Mouse (Mus musculus): Measurements from ENCODE around the gene Gm26897.

DNA sequence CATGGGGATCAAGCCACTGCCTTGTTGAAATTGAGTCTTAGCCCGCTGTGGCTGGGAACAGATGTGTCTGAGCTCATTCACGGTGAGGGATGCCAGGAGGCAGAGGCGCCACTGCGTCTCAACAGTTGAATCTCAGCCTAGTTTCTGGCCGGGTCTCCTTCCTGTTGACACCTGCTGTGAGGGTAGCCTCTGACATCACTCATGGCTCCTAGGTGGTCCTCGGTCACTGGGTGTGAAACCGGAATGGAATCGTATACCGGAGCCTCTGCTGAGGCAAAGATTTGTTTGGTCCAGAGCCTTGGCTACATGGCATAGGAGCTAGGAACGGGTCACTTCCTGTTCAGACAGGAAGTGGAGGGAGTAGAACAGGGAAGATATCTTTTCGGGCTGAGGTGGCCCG lies at the start of gene Gm26897:
- TF ChIP-seq GATA1 (IDR thresholded peaks at IDR 0.05; ENCODE audit: borderline replicate concordance, low read length) (no peak), FLI1 (IDR thresholded peaks at IDR 0.05; ENCODE audit: low read length) (no peak)
